Mouse (Mus musculus) monocyte, adult 2 months (primary cell): ENCODE measurements around the gene Ufsp1.

Source experiments
- DNase-seq, 2 experiments: peaks; one replicate each; pipeline ENCODE4 v3.0.0; 2022; ENCODE audit warnings: low spot score in 2 of 2, low read depth in 1 of 2

Ufsp1 gene

GRCm38 (mm10) chr5:137332857-137333511 is 38.6 kb downstream of the Ufsp1 start:
- DNase-seq, result no peak

- peak; percentile 84 to 91 for DNase-seq
Measured at GRCm38 (mm10) chr5:137333512-137334174, 39.2 kb downstream of the Ufsp1 start, which contains the start of gene Slc12a9. Gene Slc12a9 (minus strand): TSS chr5:137333597.

DNA sequence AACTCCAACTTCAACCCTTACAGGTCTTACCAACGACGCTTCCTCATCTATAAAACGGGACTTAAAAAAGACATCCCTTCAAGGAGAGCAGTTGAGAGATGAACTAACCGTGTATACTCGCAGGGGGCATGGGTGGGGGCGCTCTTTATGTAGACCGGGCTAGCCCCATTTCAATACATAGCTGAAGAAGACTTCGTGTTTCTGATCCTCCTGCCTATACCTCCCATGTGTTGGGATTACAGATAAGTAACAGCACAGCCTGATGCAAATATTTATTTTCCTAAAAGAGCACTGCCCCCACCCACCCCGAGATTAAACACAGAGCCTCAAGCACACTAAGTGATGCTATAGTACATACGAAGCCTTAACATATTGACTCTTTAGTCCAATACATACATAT is 39.9 kb downstream of the Ufsp1 start:
- DNase-seq, result no peak

GRCm38 (mm10) chr5:137335066-137335465 is 40.6 kb downstream of the Ufsp1 start:
- DNase-seq, result no peak

- DNase-seq, result no peak
Measured at GRCm38 (mm10) chr5:137337190-137337589, 42.8 kb downstream of the Ufsp1 start.

- peak in 1 of 2 experiments; percentile 28 for DNase-seq
Measured at GRCm38 (mm10) chr5:137338256-137338655, 43.8 kb downstream of the Ufsp1 start.

DNA sequence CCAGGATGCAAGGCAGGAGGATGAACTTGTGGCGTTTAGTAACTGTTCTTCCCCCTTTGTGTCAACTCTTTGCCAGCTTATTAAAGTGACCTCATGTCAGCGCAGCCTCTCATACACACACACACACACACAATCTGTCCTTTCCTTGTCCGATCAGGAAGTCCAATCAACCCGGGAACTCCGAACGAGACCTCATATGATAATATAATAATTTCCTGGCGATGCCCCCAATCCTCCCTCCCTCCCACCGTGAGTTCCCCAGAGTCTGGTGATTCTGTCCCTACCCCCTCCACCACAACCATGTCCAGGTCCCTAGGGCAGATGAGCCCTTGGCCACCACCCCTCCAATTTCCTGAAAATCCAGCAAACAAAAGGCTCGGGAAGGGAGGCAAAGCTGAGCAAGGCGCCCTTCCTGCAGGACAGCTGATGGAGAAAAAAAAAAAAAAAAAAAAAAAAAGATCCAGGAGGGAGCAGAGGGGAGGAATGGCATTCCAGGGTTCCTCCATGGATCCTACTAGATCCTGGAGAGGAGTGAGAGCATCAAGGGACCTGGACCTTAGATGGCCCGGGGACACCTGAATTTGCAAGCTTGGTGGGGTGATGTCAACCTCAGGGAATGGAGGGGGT is 44.3 kb downstream of the Ufsp1 start:
- DNase-seq, result no peak

DNA sequence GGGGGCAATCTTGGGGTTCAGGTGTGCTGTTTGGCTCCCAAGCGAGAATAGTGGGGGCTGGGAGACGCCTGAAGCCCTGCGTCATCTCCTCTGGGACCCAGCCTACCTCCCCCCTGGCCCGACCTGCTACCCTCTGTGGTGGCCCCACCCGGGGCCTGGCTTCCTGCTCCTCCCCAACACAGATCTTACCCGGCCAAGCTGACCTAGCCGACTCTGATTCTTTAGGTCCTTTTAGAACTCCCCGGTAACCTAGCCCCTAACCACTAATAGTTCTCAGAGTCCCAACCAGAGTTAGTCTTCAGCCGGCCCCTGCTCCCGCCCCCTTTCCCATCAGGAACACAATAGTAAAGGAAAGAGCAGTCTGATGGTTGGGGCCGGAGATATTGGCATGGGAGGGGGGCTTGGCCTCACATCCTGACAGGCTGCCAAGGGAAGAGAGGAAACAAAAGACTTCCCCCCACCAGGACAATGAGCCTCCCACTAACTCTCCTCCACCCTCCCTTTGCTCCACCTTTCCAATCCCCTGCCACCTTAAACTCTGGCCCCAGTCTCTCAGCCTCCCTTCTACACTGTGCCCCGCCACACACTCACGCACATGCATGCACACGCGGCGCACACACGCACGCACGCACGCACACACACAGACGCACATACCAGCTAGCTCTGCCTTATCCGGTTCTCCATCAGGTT is 45.0 kb downstream of the Ufsp1 start:
- DNase-seq, result no peak

- DNase-seq, result no peak
Measured at GRCm38 (mm10) chr5:137340222-137340621, 45.8 kb downstream of the Ufsp1 start.

GRCm38 (mm10) chr5:137342407-137343012 is 48.1 kb downstream of the Ufsp1 start:
- no peak for DNase-seq

- DNase-seq, result no peak
Measured at GRCm38 (mm10) chr5:137343412-137343811, 49.0 kb downstream of the Ufsp1 start.

GRCm38 (mm10) chr5:137343869-137344268 is 49.4 kb downstream of the Ufsp1 start:
- DNase-seq, result no peak
